8 mouse cellular contexts compared by ENCODE assay signal in the genomic region with DNA sequence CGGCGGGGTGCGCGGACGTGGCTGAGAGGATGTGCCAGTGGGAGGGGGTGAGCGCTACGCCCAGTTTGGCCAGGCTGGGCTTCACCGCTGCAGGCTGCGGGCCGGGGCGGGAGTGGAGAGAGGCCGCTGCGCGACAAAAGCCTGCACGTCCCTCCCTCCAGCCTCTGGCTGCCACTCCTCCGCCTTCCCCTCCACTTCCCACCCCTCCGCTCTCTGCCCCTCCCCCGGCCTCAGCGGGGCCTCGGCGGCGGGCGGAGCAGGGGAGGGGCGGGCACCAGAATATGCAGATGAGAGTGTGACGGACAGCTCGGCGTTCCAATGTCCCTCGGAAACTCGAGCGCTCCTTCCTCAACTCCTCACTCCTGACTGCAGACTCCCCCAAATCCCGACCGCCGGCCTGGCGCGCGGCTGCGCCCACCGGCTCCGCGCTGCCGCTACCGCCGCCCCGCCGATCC. TPM values are rescaled to one million over a fixed set of nuclear protein-coding genes. Genes with fewer than 3 reads are reported as not detected.
A peak's percentile ranks its signal among the peaks of the same experiment; 100 is the strongest.
DNase-seq lines count a peak whose midpoint lies in the region; ATAC-seq and TF ChIP-seq lines count a peak whose summit lies in the region.

A gene (plus strand): TSS at position 359 of the 455 bp plus-strand sequence.

- peak; percentile 73 for DNase-seq in urinary bladder, postnatal 14 days (ENCODE audit: low spot score)
- DNase-seq in urinary bladder, postnatal 25 days (ENCODE audit: low spot score): no peak
- DNase-seq in lung, postnatal 25 days (ENCODE audit: low spot score): peak; percentile 90
- DNase-seq in frontal cortex, postnatal 36 days (ENCODE audit: low spot score in 2 of 2): no peak

- no peak for TF ChIP-seq CTCF in testis, adult 2 months (IDR thresholded peaks at IDR 0.05; ENCODE audit: control insufficient read depth, insufficient read depth, insufficient replicate concordance, low read depth, low read length)

- H3K27ac ChIP-seq in embryonic facial prominence, embryonic 12.5 days: 0 out of 2 replicates have a peak within 1 kb of the TSS, but pooled peaks have one; percentile 54
- peak within 1 kb of the TSS; percentile 74 for H3K27ac ChIP-seq in heart, embryonic 13.5 days (replicated peaks)
- no peak within 1 kb of the TSS; the same call in 1 of the 2 replicates for H3K27ac ChIP-seq in kidney, embryonic 16.5 days (ENCODE audit: low read length)
- no peak within 1 kb of the TSS for H3K27ac ChIP-seq in testis, adult 2 months (ENCODE audit: control insufficient read depth, insufficient read depth, low read depth, low read length)

- peak within 1 kb of the TSS; percentile 59 for H3K9ac ChIP-seq in embryonic facial prominence, embryonic 12.5 days
- H3K9ac ChIP-seq in heart, embryonic 13.5 days: peak within 1 kb of the TSS; percentile 87
- peak within 1 kb of the TSS; percentile 64 for H3K9ac ChIP-seq in kidney, embryonic 16.5 days (replicated peaks; ENCODE audit: low read length)

- peaks cover 14% of the 10 kb centered on the region; the same call in 1 of the 2 replicates for H3K4me1 ChIP-seq in embryonic facial prominence, embryonic 12.5 days
- peaks cover 29% of the 10 kb centered on the region for H3K4me1 ChIP-seq in heart, embryonic 13.5 days
- H3K4me1 ChIP-seq in kidney, embryonic 16.5 days (ENCODE audit: insufficient read depth, low read length): peaks cover 18% of the 10 kb centered on the region
- peaks cover 31% of the 10 kb centered on the region for H3K4me1 ChIP-seq in testis, adult 2 months (ENCODE audit: control insufficient read depth, insufficient read depth, low read length)

- H3K36me3 ChIP-seq in embryonic facial prominence, embryonic 12.5 days: no peaks in the 10 kb centered on the region
- H3K36me3 ChIP-seq in heart, embryonic 13.5 days: no peaks in the 10 kb centered on the region
- no peaks in the 10 kb centered on the region for H3K36me3 ChIP-seq in kidney, embryonic 16.5 days (ENCODE audit: insufficient read depth, low read length)
- H3K36me3 ChIP-seq in testis, adult 2 months (ENCODE audit: control insufficient read depth, insufficient read depth, low read length): no peaks in the 10 kb centered on the region

- peak within 1 kb of the TSS; percentile 97 for H3K4me2 ChIP-seq in embryonic facial prominence, embryonic 12.5 days (replicated peaks)
- H3K4me2 ChIP-seq in heart, embryonic 13.5 days: peak within 1 kb of the TSS; percentile 89
- peak within 1 kb of the TSS; percentile 96 for H3K4me2 ChIP-seq in kidney, embryonic 16.5 days (replicated peaks; ENCODE audit: low read depth, low read length)

- peak within 1 kb of the TSS; percentile 56 for H3K4me3 ChIP-seq in embryonic facial prominence, embryonic 12.5 days
- H3K4me3 ChIP-seq in heart, embryonic 13.5 days: peak within 1 kb of the TSS; percentile 70
- peak within 1 kb of the TSS; percentile 60 for H3K4me3 ChIP-seq in kidney, embryonic 16.5 days (ENCODE audit: low read length)
- H3K4me3 ChIP-seq in testis, adult 2 months (ENCODE audit: control insufficient read depth, low read depth, low read length): peak within 1 kb of the TSS; percentile 54

- peak; percentile 91 for ATAC-seq in embryonic facial prominence, embryonic 12.5 days (ENCODE audit: insufficient number of reproducible peaks, insufficient read depth, low FRiP score, low TSS enrichment)
- peak; percentile 80 for ATAC-seq in heart, embryonic 13.5 days (ENCODE audit: extremely low read depth, insufficient number of reproducible peaks, low FRiP score, low TSS enrichment)
- peak; percentile 95 for ATAC-seq in kidney, embryonic 16.5 days (ENCODE audit: low FRiP score, low TSS enrichment)

- no peak for TF ChIP-seq POLR2A in testis, adult 2 months (IDR thresholded peaks at IDR 0.05; ENCODE audit: control insufficient read depth, low read depth, low read length)

- no peaks in the 10 kb centered on the region for H3K9me3 ChIP-seq in embryonic facial prominence, embryonic 12.5 days
- no peaks in the 10 kb centered on the region for H3K9me3 ChIP-seq in heart, embryonic 13.5 days
- no peaks in the 10 kb centered on the region for H3K9me3 ChIP-seq in kidney, embryonic 16.5 days (ENCODE audit: low read length)

- H3K27me3 ChIP-seq in embryonic facial prominence, embryonic 12.5 days: peaks cover 80% of the 10 kb centered on the region
- H3K27me3 ChIP-seq in heart, embryonic 13.5 days (replicated peaks): peaks cover 97% of the 10 kb centered on the region
- peaks cover 97% of the 10 kb centered on the region for H3K27me3 ChIP-seq in kidney, embryonic 16.5 days (ENCODE audit: insufficient read depth, low read length)
- peaks cover 4% of the 10 kb centered on the region for H3K27me3 ChIP-seq in testis, adult 2 months (ENCODE audit: control insufficient read depth, insufficient read depth, low read length)

- WGBS in embryonic facial prominence, embryonic 12.5 days: under 1% methylated on average over 28 of the region's 45 CpGs
- WGBS in heart, embryonic 13.5 days: 2% methylated on average over 36 of the region's 45 CpGs
- WGBS in kidney, embryonic 16.5 days: under 1% methylated on average over 29 of the region's 45 CpGs

RNA-seq across cellular contexts. Expression of the gene that starts here (rescaled TPM):
- polyA plus RNA-seq in embryonic facial prominence, embryonic 12.5 days (2016; fragmentation: Nextera tagmentation; extraction: Ambion mirVana): 10.0 and 14.1 TPM in 2 replicates
- polyA plus RNA-seq in heart, embryonic 13.5 days (2015; fragmentation: Nextera tagmentation; extraction: Ambion mirVana): 9.3 and 12.6 TPM in 2 replicates
- polyA plus RNA-seq in kidney, embryonic 16.5 days (2015; fragmentation: Nextera tagmentation; extraction: Ambion mirVana): 4.4 and 6.7 TPM in 2 replicates
- polyA plus RNA-seq in testis, adult 2 months (2012; rRNA removed): 2.7 and 3.5 TPM in 2 replicates

Comparison
In these comparisons a context has a peak if more than half of its experiments do, and no peak if none do; other contexts are left out.
1. DNase-seq: peak in urinary bladder, postnatal 14 days (single experiment) and lung, postnatal 25 days (single experiment); none in urinary bladder, postnatal 25 days (single experiment) and frontal cortex, postnatal 36 days (0 of 2).
2. H3K27ac ChIP-seq: peak in embryonic facial prominence, embryonic 12.5 days (single experiment) and heart, embryonic 13.5 days (single experiment); none in kidney, embryonic 16.5 days (single experiment) and testis, adult 2 months (single experiment).
3. Peak in every context shown above with its lines, with median percentiles within 50 percentile points of each other: ATAC-seq, H3K4me2 ChIP-seq, H3K4me3 ChIP-seq and H3K9ac ChIP-seq.